Mouse (Mus musculus) heart, postnatal 0 days (tissue): ENCODE data around the gene Kcnk15. TPM values are rescaled to one million over a fixed set of nuclear protein-coding genes. Genes with fewer than 3 reads are reported as not detected.

Experiments used
- ATAC-seq: fragments of 200-750 bp; cut with Nextera tagmentation; 2 replicates; pipeline ENCODE4 v1.8.0; 2017; ENCODE audit warnings: low read depth, moderate number of reproducible peaks, moderate library complexity; ENCODE audit not compliant: insufficient read depth
- DNase-seq: peaks from one replicate; pipeline ENCODE4 v3.0.0-alpha.2; 2016; ENCODE audit warnings: low spot score
- H3K27ac ChIP-seq: fragments of 300-500 bp; sonication (generic); 2 replicates; pipeline ENCODE4 v1.5.1; 2014; ENCODE audit warnings: low read depth, mild to moderate bottlenecking
- H3K27me3 ChIP-seq: fragments of 300-500 bp; sonication (generic); 2 replicates; pipeline ENCODE4 v1.6.1; 2014; ENCODE audit warnings: low read length, mixed read lengths; ENCODE audit not compliant: control insufficient read depth, insufficient read depth
- H3K36me3 ChIP-seq: fragments of 300-500 bp; sonication (generic); replicated peaks from 2 replicates; pipeline ENCODE4 v1.6.1; 2014; ENCODE audit warnings: low read length, mixed read lengths; ENCODE audit not compliant: control insufficient read depth, insufficient read depth
- H3K4me1 ChIP-seq: fragments of 300-500 bp; sonication (generic); 2 replicates; pipeline ENCODE4 v1.6.1; 2014; ENCODE audit warnings: antibody characterized with exemption; ENCODE audit not compliant: control insufficient read depth, insufficient read depth
- H3K4me2 ChIP-seq: fragments of 300-500 bp; sonication (generic); 2 replicates; pipeline ENCODE4 v1.6.1; 2014; ENCODE audit warnings: low read depth, mild to moderate bottlenecking, low read length, moderate library complexity
- H3K4me3 ChIP-seq: fragments of 300-500 bp; sonication (generic); 2 replicates; pipeline ENCODE4 v1.5.1; 2014; ENCODE audit warnings: low read depth, low read length
- H3K9ac ChIP-seq: fragments of 300-500 bp; sonication (generic); replicated peaks from 2 replicates; pipeline ENCODE4 v1.6.1; 2014; ENCODE audit warnings: low read depth, low read length, mixed read lengths
- H3K9me3 ChIP-seq: fragments of 300-500 bp; sonication (generic); replicated peaks from 2 replicates; pipeline ENCODE4 v1.6.1; 2016; ENCODE audit warnings: low read length; ENCODE audit not compliant: control insufficient read depth
- CTCF ChIP-seq: IDR thresholded peaks from 2 replicates; pipeline ENCODE4 v1.5.1; 2016; ENCODE audit warnings: antibody characterized with exemption, control low read depth, low read depth
- EP300 ChIP-seq: IDR thresholded peaks from 2 replicates; pipeline ENCODE4 v1.6.1; 2016; ENCODE audit warnings: antibody characterized with exemption, low read depth
- WGBS: fragments of 180-500 bp; shearing (Covaris S2); extraction: QIAGEN DNeasy Blood & Tissue Kit; methylation state at CpG from one replicate; pipeline ENCODE4 v1.1.7; 2014; 5-methylcytosine and 5-hydroxymethylcytosine counted together
- polyA plus RNA-seq: library from polyadenylated mRNA; unstranded; fragments of >200 nt; fragmentation: Nextera tagmentation; extraction: Ambion mirVana; gene quantifications from 2 replicates; pipeline ENCODE4 v1.2.1, GENCODE M21; 2015
- total RNA-seq: library from RNA; depleted of rRNA; stranded (reverse); fragments of >200 nt; gene quantifications from 2 replicates; pipeline ENCODE4 v1.2.3, GENCODE M21; 2014; ENCODE audit warnings: low replicate concordance

Kcnk15 gene
- total and polyA plus RNA-seq, 2 experiments from 2014 or later, result not detected

GRCm38 (mm10) chr2:163858254-163858947 is 5.0 kb downstream of the Kcnk15 start:
- H3K27ac ChIP-seq, result no peak overlapping the region
- H3K27me3 ChIP-seq, result peaks cover 92% of the 10 kb centered on the region
- TF ChIP-seq CTCF (peak; percentile 63), EP300 (no peak)
- ATAC-seq (peak; percentile 31; the same call in 1 of the 2 replicates), DNase-seq (no peak)
- no peaks in the 10 kb centered on the region for H3K36me3 ChIP-seq
- H3K4me3 ChIP-seq, result 0 out of 2 replicates have a peak overlapping the region, but pooled peaks have one; percentile 0
- 13% methylated on average over 49 of the region's 50 CpGs for WGBS
- no peaks in the 10 kb centered on the region for H3K9me3 ChIP-seq
- no peaks in the 10 kb centered on the region for H3K4me1 ChIP-seq
- no peak overlapping the region for H3K9ac ChIP-seq
- H3K4me2 ChIP-seq, result no peak overlapping the region

- Histone ChIP-seq H3K27ac (no peak overlapping the region), H3K36me3 (no peaks in the 10 kb centered on the region), H3K4me1 (no peaks in the 10 kb centered on the region), H3K9me3 (no peaks in the 10 kb centered on the region), H3K4me3 (no peak overlapping the region), H3K9ac (no peak overlapping the region), H3K27me3 (peaks cover 54% of the 10 kb centered on the region), H3K4me2 (no peak overlapping the region)
- WGBS, result 88% methylated on average over 5 of the region's 5 CpGs
- ATAC-seq (no peak), DNase-seq (no peak)
- TF ChIP-seq EP300 (no peak), CTCF (no peak)
These were observed 11.9 kb downstream of the Kcnk15 start for GRCm38 (mm10) chr2:163865311-163865710.

- peaks cover 52% of the 10 kb centered on the region for H3K27me3 ChIP-seq
These were observed 12.6 kb downstream of the Kcnk15 start for GRCm38 (mm10) chr2:163866061-163866460.

GRCm38 (mm10) chr2:163869783-163870182 is 16.3 kb downstream of the Kcnk15 start:
- 54% methylated on average over 5 of the region's 5 CpGs for WGBS
- no peak overlapping the region for H3K4me3 ChIP-seq

More at GRCm38 (mm10) chr2:163866061-163866460, 12.6 kb downstream of the Kcnk15 start:
- Histone ChIP-seq H3K9ac (no peak overlapping the region), H3K4me2 (no peak overlapping the region), H3K36me3 (no peaks in the 10 kb centered on the region), H3K4me3 (no peak overlapping the region), H3K27ac (no peak overlapping the region), H3K4me1 (no peaks in the 10 kb centered on the region), H3K9me3 (no peaks in the 10 kb centered on the region)
- ATAC-seq, result no peak
- no peak for TF ChIP-seq EP300
- no peak for TF ChIP-seq CTCF
- 79% methylated on average over 9 of the region's 9 CpGs for WGBS
- DNase-seq, result no peak

GRCm38 (mm10) chr2:163871266-163871665 is 17.8 kb downstream of the Kcnk15 start:
- ATAC-seq, result no peak
- peaks cover 30% of the 10 kb centered on the region; the same call in 1 of the 2 replicates for H3K27me3 ChIP-seq

More at GRCm38 (mm10) chr2:163869783-163870182, 16.3 kb downstream of the Kcnk15 start:
- H3K4me1 ChIP-seq, result no peaks in the 10 kb centered on the region
- no peak for DNase-seq
- no peak for TF ChIP-seq CTCF
- no peak for TF ChIP-seq EP300
- H3K36me3 ChIP-seq, result no peaks in the 10 kb centered on the region
- ATAC-seq, result no peak
- H3K27ac ChIP-seq, result no peak overlapping the region
- no peaks in the 10 kb centered on the region for H3K9me3 ChIP-seq
- no peak overlapping the region for H3K9ac ChIP-seq
- H3K4me2 ChIP-seq, result no peak overlapping the region
- H3K27me3 ChIP-seq, result peaks cover 31% of the 10 kb centered on the region; the same call in 1 of the 2 replicates

GRCm38 (mm10) chr2:163871906-163872305 is 18.5 kb downstream of the Kcnk15 start:
- no peak for ATAC-seq
- Histone ChIP-seq H3K36me3 (no peaks in the 10 kb centered on the region), H3K27ac (no peak overlapping the region), H3K9me3 (no peaks in the 10 kb centered on the region), H3K4me1 (no peaks in the 10 kb centered on the region), H3K4me3 (no peak overlapping the region), H3K4me2 (no peak overlapping the region), H3K27me3 (peaks cover 27% of the 10 kb centered on the region; the same call in 1 of the 2 replicates), H3K9ac (no peak overlapping the region)
- DNase-seq, result no peak
- TF ChIP-seq CTCF (no peak), EP300 (no peak)
- 53% methylated on average over 3 of the region's 3 CpGs for WGBS

More at GRCm38 (mm10) chr2:163871266-163871665, 17.8 kb downstream of the Kcnk15 start:
- no peak overlapping the region for H3K27ac ChIP-seq
- no peak for DNase-seq
- no peak overlapping the region for H3K4me3 ChIP-seq
- WGBS, result 80% methylated on average over 4 of the region's 4 CpGs
- no peak for TF ChIP-seq CTCF
- no peaks in the 10 kb centered on the region for H3K9me3 ChIP-seq
- no peak overlapping the region for H3K9ac ChIP-seq
- no peaks in the 10 kb centered on the region for H3K4me1 ChIP-seq
- H3K4me2 ChIP-seq, result no peak overlapping the region
- no peaks in the 10 kb centered on the region for H3K36me3 ChIP-seq
